Mouse (Mus musculus): ENCODE measurements around the gene Ccdc71. TPM values are rescaled to one million over a fixed set of nuclear protein-coding genes. Genes with fewer than 3 reads are reported as not detected.

Ccdc71 gene
- total RNA-seq, 1 experiment from 2014 or later: 15.4 TPM

Other genes with a start within 250 kb of the Ccdc71 start
- gene Dag1, start 196.6 kb upstream of the Ccdc71 start, total RNA-seq (2017): 7.7 and 10.9 TPM in 2 replicates
- 8.2 and 9.0 TPM in 2 replicates for gene Nicn1, start 170.1 kb upstream of the Ccdc71 start, total RNA-seq (2017)
- gene Amt, start 163.7 kb upstream of the Ccdc71 start, total RNA-seq (2017): 0.82 TPM in 1 of 2 replicates, not detected in the other
- 256 and 280 TPM in 2 replicates for gene Rhoa, start 154.4 kb upstream of the Ccdc71 start, total RNA-seq (2017)
- 5.4 and 7.9 TPM in 2 replicates for gene Tcta, start 154.4 kb upstream of the Ccdc71 start, total RNA-seq (2017)
- gene Gpx1, start 121.6 kb upstream of the Ccdc71 start, total RNA-seq (2017): 1,127 and 1,204 TPM in 2 replicates
- gene Usp4, start 112.7 kb upstream of the Ccdc71 start, total RNA-seq (2017): 49.2 and 75.5 TPM in 2 replicates
- gene 1700102P08Rik, start 67.7 kb upstream of the Ccdc71 start, total RNA-seq (2017): not detected in 2 replicates
- gene Ccdc36, start 32.0 kb upstream of the Ccdc71 start, total RNA-seq (2017): 0.59 and 1.4 TPM in 2 replicates
- gene BC048562, start 24.0 kb upstream of the Ccdc71 start, total RNA-seq (2017): not detected in 2 replicates
- gene Klhdc8b, start 1.1 kb downstream of the Ccdc71 start, total RNA-seq (2017): 6.8 and 8.2 TPM in 2 replicates
- gene Lamb2, start 19.2 kb downstream of the Ccdc71 start, total RNA-seq (2017): 0.15 and 0.37 TPM in 2 replicates
- 54.3 and 63.1 TPM in 2 replicates for gene Usp19, start 30.1 kb downstream of the Ccdc71 start, total RNA-seq (2017)
- gene Qars, start 47.2 kb downstream of the Ccdc71 start, total RNA-seq (2017): 149 and 207 TPM in 2 replicates
- 131 and 150 TPM in 2 replicates for gene Qrich1, start 56.3 kb downstream of the Ccdc71 start, total RNA-seq (2017)
- gene Impdh2, start 99.8 kb downstream of the Ccdc71 start, total RNA-seq (2017): 317 and 371 TPM in 2 replicates
- gene Ndufaf3, start 106.9 kb downstream of the Ccdc71 start, total RNA-seq (2017): 9.8 and 18.9 TPM in 2 replicates
- gene Dalrd3, start 109.4 kb downstream of the Ccdc71 start, total RNA-seq (2017): 37.7 and 38.8 TPM in 2 replicates
- 22.0 and 29.5 TPM in 2 replicates for gene Wdr6, start 118.2 kb downstream of the Ccdc71 start, total RNA-seq (2017)
- gene P4htm, start 137.1 kb downstream of the Ccdc71 start, total RNA-seq (2017): 0.39 and 1.1 TPM in 2 replicates
- gene Arih2, start 188.9 kb downstream of the Ccdc71 start, total RNA-seq (2017): 50.6 and 57.8 TPM in 2 replicates
- 29.1 and 39.0 TPM in 2 replicates for gene Slc25a20, start 201.6 kb downstream of the Ccdc71 start, total RNA-seq (2017)
- gene Prkar2a, start 228.8 kb downstream of the Ccdc71 start, total RNA-seq (2017): 20.1 and 28.1 TPM in 2 replicates

All from common myeloid progenitor, adult 5-6 weeks (primary cell).